Comparison of ENCODE assay signal across 19 mouse cellular contexts in genomic region chr1:60035044-60035443, GRCm38 (mm10). TPM values are rescaled to one million over a fixed set of nuclear protein-coding genes. Genes with fewer than 3 reads are reported as not detected.
DNase-seq lines count a peak whose midpoint lies in the region; ATAC-seq and TF ChIP-seq lines count a peak whose summit lies in the region.
"Had no signal": no experiment of that assay in that cellular context is flagged by ENCODE, and none has a peak within 500 bp of the region (broad histone marks: within the 10 kb centered on the region; RNA-seq: fewer than 3 reads in every experiment).

No protein-coding gene starts in this region.

- H3K27ac ChIP-seq in forebrain, embryonic 14.5 days (ENCODE audit: low read depth, low read length) = no peak overlapping the region; the same call in 1 of the 2 replicates
- H3K27ac ChIP-seq in forebrain, embryonic 11.5 days (ENCODE audit: low read depth, low read length) = no peak overlapping the region
- peak overlapping the region; percentile 33; the same call in 1 of the 2 replicates for H3K27ac ChIP-seq in layer of hippocampus, adult 2 months
- no peak overlapping the region for H3K27ac ChIP-seq in midbrain, embryonic 15.5 days
- H3K27ac ChIP-seq: heart, embryonic 10.5 days; hindbrain, embryonic 13.5 days; midbrain, embryonic 12.5 days; neural tube, embryonic 15.5 days had no signal

- no peak overlapping the region for H3K4me3 ChIP-seq in forebrain, embryonic 14.5 days (ENCODE audit: low read depth, low read length)
- H3K4me3 ChIP-seq in forebrain, embryonic 11.5 days (ENCODE audit: low read depth, low read length) = no peak overlapping the region
- H3K4me3 ChIP-seq in layer of hippocampus, adult 2 months = no peak overlapping the region
- H3K4me3 ChIP-seq in midbrain, embryonic 15.5 days = no peak overlapping the region
- H3K4me3 ChIP-seq: heart, embryonic 10.5 days; hindbrain, embryonic 13.5 days; midbrain, embryonic 12.5 days; myocyte; neural tube, embryonic 15.5 days had no signal

- ATAC-seq in forebrain, embryonic 14.5 days = peak; percentile 84; the same call in 1 of the 2 replicates
- no peak for ATAC-seq in forebrain, embryonic 11.5 days (replicated peaks; ENCODE audit: low FRiP score)
- no peak for ATAC-seq in midbrain, embryonic 15.5 days (replicated peaks)
- ATAC-seq: intestine, postnatal 0 days had no signal

- H3K9me3 ChIP-seq in forebrain, embryonic 14.5 days (replicated peaks; ENCODE audit: control insufficient read depth, low read length) = no peaks in the 10 kb centered on the region
- no peaks in the 10 kb centered on the region for H3K9me3 ChIP-seq in forebrain, embryonic 11.5 days (ENCODE audit: control insufficient read depth, low read length)
- no peaks in the 10 kb centered on the region for H3K9me3 ChIP-seq in midbrain, embryonic 15.5 days
- H3K9me3 ChIP-seq: heart, embryonic 10.5 days; hindbrain, embryonic 13.5 days; midbrain, embryonic 12.5 days; neural tube, embryonic 15.5 days had no signal

- H3K27me3 ChIP-seq in forebrain, embryonic 14.5 days (replicated peaks; ENCODE audit: control insufficient read depth, insufficient read depth, low read length) = no peaks in the 10 kb centered on the region
- H3K27me3 ChIP-seq in forebrain, embryonic 11.5 days (ENCODE audit: control insufficient read depth, insufficient read depth, low read length) = no peaks in the 10 kb centered on the region
- H3K27me3 ChIP-seq in midbrain, embryonic 15.5 days (replicated peaks) = no peaks in the 10 kb centered on the region
- H3K27me3 ChIP-seq: hindbrain, embryonic 13.5 days; midbrain, embryonic 12.5 days; neural tube, embryonic 15.5 days had no signal

- TF ChIP-seq CTCF in layer of hippocampus, adult 2 months (conservative IDR thresholded peaks at IDR 0.05) = no peak

- no peaks in the 10 kb centered on the region for H3K4me1 ChIP-seq in forebrain, embryonic 14.5 days (ENCODE audit: control insufficient read depth, insufficient read depth, low read length)
- H3K4me1 ChIP-seq in forebrain, embryonic 11.5 days (replicated peaks; ENCODE audit: control insufficient read depth, insufficient read depth, low read length) = no peaks in the 10 kb centered on the region
- no peaks in the 10 kb centered on the region for H3K4me1 ChIP-seq in midbrain, embryonic 15.5 days
- H3K4me1 ChIP-seq: heart, embryonic 10.5 days; hindbrain, embryonic 13.5 days; midbrain, embryonic 12.5 days; neural tube, embryonic 15.5 days had no signal

- H3K36me3 ChIP-seq in forebrain, embryonic 14.5 days (ENCODE audit: control insufficient read depth, insufficient read depth, low read length) = no peaks in the 10 kb centered on the region
- no peaks in the 10 kb centered on the region for H3K36me3 ChIP-seq in forebrain, embryonic 11.5 days (ENCODE audit: control insufficient read depth, insufficient read depth, low read length)
- H3K36me3 ChIP-seq in midbrain, embryonic 15.5 days (replicated peaks) = no peaks in the 10 kb centered on the region
- H3K36me3 ChIP-seq: heart, embryonic 10.5 days; hindbrain, embryonic 13.5 days; midbrain, embryonic 12.5 days; neural tube, embryonic 15.5 days had no signal

- peak; percentile 77 for DNase-seq in forebrain, embryonic 14.5 days (ENCODE audit: low spot score)
- DNase-seq in forebrain, embryonic 11.5 days (ENCODE audit: low spot score) = no peak
- DNase-seq in layer of hippocampus, adult 18-20 months (ENCODE audit: low spot score in 2 of 2) = peak; percentile 47 to 85
- DNase-seq in layer of hippocampus, postnatal 10 days (ENCODE audit: low spot score in 2 of 2) = no peak
- DNase-seq in brain, adult 2 months (ENCODE audit: low read depth, low spot score) = peak; percentile 84
- peak; percentile 56 to 76 for DNase-seq in layer of hippocampus, adult 2 months (ENCODE audit: low spot score in 2 of 2)
- no peak for DNase-seq in kidney, postnatal 36 days
- DNase-seq: adrenal gland, adult 2 months; heart, postnatal 10 days; lung, adult 18-20 months; lung, postnatal 36 days had no signal

- no peak overlapping the region for H3K9ac ChIP-seq in forebrain, embryonic 14.5 days (ENCODE audit: low read length)
- no peak overlapping the region for H3K9ac ChIP-seq in forebrain, embryonic 11.5 days (ENCODE audit: low read length)
- H3K9ac ChIP-seq in midbrain, embryonic 15.5 days = no peak overlapping the region
- H3K9ac ChIP-seq: hindbrain, embryonic 13.5 days; midbrain, embryonic 12.5 days; neural tube, embryonic 15.5 days had no signal

- WGBS in forebrain, embryonic 14.5 days = 81% methylated on average over 2 of the region's 2 CpGs
- WGBS in forebrain, embryonic 11.5 days = 94% methylated on average over 2 of the region's 2 CpGs
- 96% methylated on average over 2 of the region's 2 CpGs for WGBS in midbrain, embryonic 15.5 days

- H3K4me2 ChIP-seq in forebrain, embryonic 14.5 days (ENCODE audit: low read length) = no peak overlapping the region
- no peak overlapping the region for H3K4me2 ChIP-seq in forebrain, embryonic 11.5 days (ENCODE audit: low read depth, low read length, severe bottlenecking)
- no peak overlapping the region for H3K4me2 ChIP-seq in midbrain, embryonic 15.5 days
- H3K4me2 ChIP-seq: hindbrain, embryonic 13.5 days; midbrain, embryonic 12.5 days; neural tube, embryonic 15.5 days had no signal

RNA-seq across cellular contexts. Expression of gene Ica1l, which starts 7.9 kb away (rescaled TPM):
- 21.5 and 22.7 TPM in 2 replicates for polyA plus RNA-seq in forebrain, embryonic 14.5 days (2014; fragmentation: Nextera tagmentation; extraction: Ambion mirVana)
- polyA plus RNA-seq in forebrain, embryonic 11.5 days (2014; fragmentation: Nextera tagmentation; extraction: Ambion mirVana) = 1.5 and 2.3 TPM in 2 replicates
- 10 to 100 TPM; 33.2 to 38.8 TPM for total RNA-seq in layer of hippocampus, adult 18-20 months (2021)
- 10 to 100 TPM; 41.3 to 43.4 TPM for total RNA-seq in layer of hippocampus, postnatal 10 days (2021)
- total RNA-seq in layer of hippocampus, adult 2 months (2021) = 10 to 100 TPM; 35.6 to 39.5 TPM
- 44.1 and 44.6 TPM in 2 replicates for polyA plus RNA-seq in midbrain, embryonic 15.5 days (2015; fragmentation: Nextera tagmentation; extraction: Ambion mirVana)
- total RNA-seq: liver, adult 2 months had no signal
- polyA plus RNA-seq: liver, adult 2 months had no signal

Comparison
In these comparisons a context has a peak if more than half of its experiments do, and no peak if none do; other contexts are left out.
1. DNase-seq: peak in forebrain, embryonic 14.5 days (single experiment), layer of hippocampus, adult 18-20 months (2 of 2), brain, adult 2 months (single experiment) and layer of hippocampus, adult 2 months (2 of 2); none in forebrain, embryonic 11.5 days (single experiment), layer of hippocampus, postnatal 10 days (0 of 2) and kidney, postnatal 36 days (0 of 2).